Mouse (Mus musculus) large intestine, adult 2 months (tissue): ENCODE data around the gene Crip1. TPM values are rescaled to one million over a fixed set of nuclear protein-coding genes. Genes with fewer than 3 reads are reported as not detected.

Experiments
- polyA plus RNA-seq: library from polyadenylated mRNA; depleted of rRNA; stranded (reverse); fragments of >200 nt; gene quantifications from 2 replicates; pipeline ENCODE4 v1.2.3, GENCODE M21; 2012; rRNA removed

Crip1 gene
- polyA plus RNA-seq, 1 experiment: 11,187 TPM

Other genes starting within 250 kb of the Crip1 start
- gene Jag2, start 216.5 kb upstream of the Crip1 start, polyA plus RNA-seq: 4.6 and 6.0 TPM in 2 replicates
- gene Nudt14, start 204.2 kb upstream of the Crip1 start, polyA plus RNA-seq: 55.7 and 58.3 TPM in 2 replicates
- gene Btbd6, start 169.8 kb upstream of the Crip1 start, polyA plus RNA-seq: 29.5 and 33.9 TPM in 2 replicates
- gene Brf1, start 145.6 kb upstream of the Crip1 start, polyA plus RNA-seq: 23.4 and 41.5 TPM in 2 replicates
- 19.3 and 26.8 TPM in 2 replicates for gene Pacs2, start 131.8 kb upstream of the Crip1 start, polyA plus RNA-seq
- 0.14 and 0.29 TPM in 2 replicates for gene Tex22, start 71.8 kb upstream of the Crip1 start, polyA plus RNA-seq
- gene Mta1, start 48.0 kb upstream of the Crip1 start, polyA plus RNA-seq: 26.5 and 35.5 TPM in 2 replicates
- gene Crip2, start 6.1 kb upstream of the Crip1 start, polyA plus RNA-seq: 81.7 and 87.2 TPM in 2 replicates
- gene Tedc1, start 10.1 kb downstream of the Crip1 start, polyA plus RNA-seq: 17.6 and 25.5 TPM in 2 replicates
- gene Tmem121, start 39.6 kb downstream of the Crip1 start, polyA plus RNA-seq: 0.88 and 1.3 TPM in 2 replicates